Mouse (Mus musculus) kidney, adult 2 months (tissue): ENCODE measurements around the gene Nptx1.

Source experiments
- CTCF ChIP-seq: fragments of 200-500 bp; conservative IDR thresholded peaks from 2 replicates; pipeline ENCODE4 v1.5.1; 2011; ENCODE audit warnings: low read depth, mild to moderate bottlenecking, control low read depth, low read length, moderate library complexity, mixed read lengths; ENCODE audit not compliant: insufficient read depth, insufficient read length
- POLR2A ChIP-seq: fragments of 200-500 bp; IDR thresholded peaks from one replicate; pipeline ENCODE4 v1.6.1; 2011; ENCODE audit warnings: low read depth, low read length, control low read depth

DNA sequence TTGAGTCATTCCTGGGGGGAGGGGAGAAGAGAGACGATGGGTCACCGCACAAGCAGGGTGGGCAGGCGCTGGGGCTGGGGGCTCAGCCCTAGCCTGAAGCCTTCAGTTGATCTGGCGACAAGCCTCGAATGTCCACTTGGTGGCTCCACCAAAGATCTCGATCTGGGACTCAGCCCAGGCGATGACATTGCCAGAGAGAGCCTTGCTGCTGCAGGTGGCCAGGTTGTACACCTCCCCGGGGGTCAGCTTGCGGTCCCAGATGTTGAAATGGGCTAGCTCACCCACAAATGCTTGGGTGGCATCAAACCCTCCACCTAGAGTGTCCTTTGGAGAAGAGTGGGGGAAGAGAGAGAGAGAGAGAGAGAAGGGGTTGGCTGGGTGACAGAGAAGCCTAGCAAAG, 5.2 kb downstream of the Nptx1 start:
- TF ChIP-seq POLR2A (no peak), CTCF (peak; percentile 27; the same call in 1 of the 2 replicates)
